Mouse (Mus musculus): ENCODE measurements at regions not wholly inside any gene's neighbourhood (a gene's known extent, or its start where the extent isn't known, plus 50 kb on each side); places are given as distances from the start of the nearest gene placed in this dataset.

DNA sequence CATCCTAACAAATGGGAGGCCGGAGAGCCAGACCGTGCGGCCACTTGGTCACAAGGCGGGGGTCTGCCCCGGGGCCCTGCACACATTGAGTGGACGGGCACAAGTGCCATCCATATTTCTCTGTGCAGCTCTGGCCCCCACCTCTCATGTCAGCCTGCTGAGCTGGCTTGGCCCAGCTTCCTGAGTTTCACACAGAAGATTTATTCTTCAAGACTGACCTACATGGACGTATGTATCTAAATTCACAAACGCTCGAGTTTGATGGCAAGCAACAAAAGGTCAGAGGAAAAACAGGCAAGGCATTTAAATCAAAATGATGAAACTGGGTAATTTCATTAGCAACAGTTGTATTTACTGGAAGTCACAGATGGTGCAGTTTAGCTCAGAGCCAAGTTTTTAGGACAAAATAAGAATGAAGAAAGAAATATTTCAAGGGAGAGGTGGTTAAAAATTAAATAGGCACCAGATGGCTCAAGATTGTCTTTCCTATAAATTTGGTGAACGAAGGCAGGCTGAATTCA, 276.1 kb downstream of the Vps13c start:
- TF ChIP-seq CTCF (IDR thresholded peaks at IDR 0.05; ENCODE audit: low read depth): no peak
- TF ChIP-seq EP300 (IDR thresholded peaks at IDR 0.05; ENCODE audit: low read depth): no peak

All from liver, embryonic 14.5 days (tissue).